Mouse (Mus musculus) lung, embryonic 14.5 days (tissue): ENCODE measurements around the gene Acot7. TPM values are rescaled to one million over a fixed set of nuclear protein-coding genes. Genes with fewer than 3 reads are reported as not detected.
A peak's percentile ranks its signal among the peaks of the same experiment; 100 is the strongest.

Experiments used
- ATAC-seq: fragments of 200-750 bp; cut with Nextera tagmentation; 2 replicates; pipeline ENCODE4 v1.8.0; 2017; ENCODE audit warnings: mild to moderate bottlenecking, moderate TSS enrichment, moderate library complexity; ENCODE audit not compliant: insufficient read depth
- DNase-seq: peaks from one replicate; pipeline ENCODE4 v3.0.0-alpha.2; 2015
- H3K27ac ChIP-seq: fragments of 300-500 bp; sonication (generic); 2 replicates; pipeline ENCODE4 v1.5.1; 2014; ENCODE audit warnings: low read depth, mild to moderate bottlenecking, moderate library complexity
- H3K27me3 ChIP-seq: fragments of 300-500 bp; sonication (generic); 2 replicates; pipeline ENCODE4 v1.6.1; 2014; ENCODE audit warnings: low read length, control low read depth; ENCODE audit not compliant: insufficient read depth
- H3K36me3 ChIP-seq: fragments of 300-500 bp; sonication (generic); 2 replicates; pipeline ENCODE4 v1.6.1; 2014; ENCODE audit warnings: control low read depth; ENCODE audit not compliant: insufficient read depth
- H3K4me1 ChIP-seq: fragments of 300-500 bp; sonication (generic); 2 replicates; pipeline ENCODE4 v1.6.1; 2014; ENCODE audit warnings: antibody characterized with exemption, control low read depth; ENCODE audit not compliant: insufficient read depth
- H3K4me2 ChIP-seq: fragments of 300-500 bp; sonication (generic); 2 replicates; pipeline ENCODE4 v1.6.1; 2014; ENCODE audit warnings: mild to moderate bottlenecking
- H3K4me3 ChIP-seq: fragments of 300-500 bp; sonication (generic); 2 replicates; pipeline ENCODE4 v1.5.1; 2014; ENCODE audit warnings: low read depth, low read length
- H3K9ac ChIP-seq: fragments of 300-500 bp; sonication (generic); 2 replicates; pipeline ENCODE4 v1.6.1; 2014
- H3K9me3 ChIP-seq: fragments of 300-500 bp; sonication (generic); 2 replicates; pipeline ENCODE4 v1.6.1; 2016; ENCODE audit warnings: low read depth, low read length, control low read depth
- CTCF ChIP-seq: IDR thresholded peaks from 2 replicates; pipeline ENCODE4 v1.5.1; 2016; ENCODE audit warnings: antibody characterized with exemption, low read depth
- WGBS: fragments of 180-500 bp; shearing (Covaris S2); extraction: QIAGEN DNeasy Blood & Tissue Kit; methylation state at CpG from one replicate; pipeline ENCODE4 v1.1.7; 2014; 5-methylcytosine and 5-hydroxymethylcytosine counted together
- polyA plus RNA-seq: library from polyadenylated mRNA; unstranded; fragments of >200 nt; fragmentation: Nextera tagmentation; extraction: Ambion mirVana; gene quantifications from 2 replicates; pipeline ENCODE4 v1.2.1, GENCODE M21; 2014

Gene Acot7
- polyA plus RNA-seq, 1 experiment from 2014 or later: 55.8 TPM

- H3K27ac ChIP-seq: peak overlapping the region; percentile 80
- TF ChIP-seq CTCF: no peak
- ATAC-seq (peak; percentile 5; the same call in 1 of the 2 replicates), DNase-seq (no peak)
- H3K9ac ChIP-seq: no peak overlapping the region
- H3K4me1 ChIP-seq: peaks cover 7% of the 10 kb centered on the region; the same call in 1 of the 2 replicates
- H3K36me3 ChIP-seq: no peaks in the 10 kb centered on the region
- 31% methylated on average over 3 of the region's 3 CpGs for WGBS
- peak overlapping the region; percentile 89; the same call in 1 of the 2 replicates for H3K4me2 ChIP-seq
- H3K9me3 ChIP-seq: no peaks in the 10 kb centered on the region
- H3K27me3 ChIP-seq: peaks cover 7% of the 10 kb centered on the region
- H3K4me3 ChIP-seq: no peak overlapping the region
These were observed 95.3 kb downstream of the Acot7 start for GRCm38 (mm10) chr4:152273191-152273590.

- peak; percentile 73 for ATAC-seq
- 2% methylated on average over 32 of the region's 48 CpGs for WGBS
These were observed 95.8 kb downstream of the Acot7 start, which contains the start of gene Gpr153 for GRCm38 (mm10) chr4:152273621-152274236. TSS of gene Gpr153 (plus strand) at chr4:152274232.

GRCm38 (mm10) chr4:152274681-152275131 is 96.8 kb downstream of the Acot7 start:
- ATAC-seq (peak; percentile 45), DNase-seq (peak; percentile 86)
- H3K4me1 ChIP-seq: peaks cover 7% of the 10 kb centered on the region; the same call in 1 of the 2 replicates
- peak overlapping the region; percentile 80; the same call in 1 of the 2 replicates for H3K27ac ChIP-seq
- TF ChIP-seq CTCF: no peak
- H3K9me3 ChIP-seq: no peaks in the 10 kb centered on the region
- 2% methylated on average over 20 of the region's 20 CpGs for WGBS
- H3K27me3 ChIP-seq: peaks cover 7% of the 10 kb centered on the region
- H3K4me2 ChIP-seq: peak overlapping the region; percentile 89
- H3K4me3 ChIP-seq: peak overlapping the region; percentile 66
- peak overlapping the region; percentile 79 for H3K9ac ChIP-seq
- H3K36me3 ChIP-seq: 0 out of 2 replicates have a peak, but pooled peaks cover 5% of the 10 kb centered on the region

More at GRCm38 (mm10) chr4:152273621-152274236, 95.8 kb downstream of the Acot7 start, which contains the start of gene Gpr153:
- DNase-seq: peak; percentile 79
- Histone ChIP-seq H3K9ac (peak within 1 kb of the TSS; percentile 79), H3K36me3 (no peaks in the 10 kb centered on the region), H3K4me2 (peak within 1 kb of the TSS; percentile 89), H3K4me1 (peaks cover 7% of the 10 kb centered on the region; the same call in 1 of the 2 replicates), H3K27ac (peak within 1 kb of the TSS; percentile 80), H3K9me3 (no peaks in the 10 kb centered on the region), H3K27me3 (peaks cover 7% of the 10 kb centered on the region), H3K4me3 (peak within 1 kb of the TSS; percentile 66)
- TF ChIP-seq CTCF: no peak

GRCm38 (mm10) chr4:152276389-152277347 is 98.7 kb downstream of the Acot7 start:
- WGBS: 50% methylated on average over 10 of the region's 10 CpGs

GRCm38 (mm10) chr4:152277916-152278315 is 100.0 kb downstream of the Acot7 start:
- Histone ChIP-seq H3K9me3 (no peaks in the 10 kb centered on the region), H3K4me2 (no peak overlapping the region), H3K4me1 (no peaks in the 10 kb centered on the region), H3K27ac (no peak overlapping the region), H3K36me3 (peaks cover 14% of the 10 kb centered on the region; the same call in 1 of the 2 replicates), H3K4me3 (no peak overlapping the region), H3K9ac (no peak overlapping the region), H3K27me3 (peaks cover 32% of the 10 kb centered on the region)
- ATAC-seq (no peak), DNase-seq (no peak)
- TF ChIP-seq CTCF: no peak; the same call in 1 of the 2 replicates
- WGBS: 63% methylated on average over 2 of the region's 2 CpGs

More at GRCm38 (mm10) chr4:152276389-152277347, 98.7 kb downstream of the Acot7 start:
- Histone ChIP-seq H3K9ac (no peak overlapping the region), H3K27ac (no peak overlapping the region), H3K4me1 (peaks cover 2% of the 10 kb centered on the region; the same call in 1 of the 2 replicates), H3K4me3 (no peak overlapping the region), H3K9me3 (no peaks in the 10 kb centered on the region), H3K36me3 (peaks cover 14% of the 10 kb centered on the region; the same call in 1 of the 2 replicates), H3K4me2 (no peak overlapping the region), H3K27me3 (peaks cover 20% of the 10 kb centered on the region)
- ATAC-seq (no peak), DNase-seq (no peak)
- TF ChIP-seq CTCF: peak; percentile 70

- TF ChIP-seq CTCF: no peak
- peaks cover 43% of the 10 kb centered on the region for H3K27me3 ChIP-seq
- WGBS: 80% methylated on average over 23 of the region's 23 CpGs
- no peak overlapping the region for H3K4me3 ChIP-seq
- H3K9me3 ChIP-seq: no peaks in the 10 kb centered on the region
- H3K4me1 ChIP-seq: no peaks in the 10 kb centered on the region
- ATAC-seq: no peak
- no peak overlapping the region for H3K27ac ChIP-seq
- no peak overlapping the region for H3K9ac ChIP-seq
- H3K4me2 ChIP-seq: no peak overlapping the region
- peaks cover 14% of the 10 kb centered on the region; the same call in 1 of the 2 replicates for H3K36me3 ChIP-seq
- no peak for DNase-seq
These were observed 101.1 kb downstream of the Acot7 start for GRCm38 (mm10) chr4:152278986-152279385.
